ENCODE assay signal across 14 mouse cellular contexts in the genomic region with DNA sequence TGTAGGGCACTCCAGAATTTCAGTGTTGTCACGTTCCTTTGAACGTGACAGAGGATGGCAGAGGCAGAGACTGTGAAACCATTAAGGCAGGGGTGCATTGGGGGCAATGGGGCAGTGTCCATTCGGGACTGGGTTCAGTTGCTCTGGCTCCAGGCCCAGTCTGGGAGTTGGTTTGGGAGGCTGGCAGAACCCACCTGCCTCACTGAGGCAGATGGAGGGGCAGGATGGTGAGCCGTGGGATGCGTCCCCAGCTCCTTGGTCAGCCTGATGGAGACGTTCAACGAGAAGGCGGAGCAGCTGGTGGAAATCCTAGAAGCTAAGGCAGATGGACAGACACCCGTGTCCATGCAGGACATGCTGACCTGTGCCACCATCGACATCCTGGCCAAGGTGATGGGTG.
A peak's percentile ranks its signal among the peaks of the same experiment; 100 is the strongest.
DNase-seq lines count a peak whose midpoint lies in the region.
"Had no signal": no experiment of that assay in that cellular context is flagged by ENCODE, and none has a peak within 500 bp of the region (broad histone marks: within the 10 kb centered on the region; RNA-seq: fewer than 3 reads in every experiment).

No protein-coding gene starts in this region.

- peak; percentile 75 to 77 for DNase-seq in cerebellum, postnatal 10 days
- no peak for DNase-seq in cerebellum, adult 11 months
- peak; percentile 45 to 71 for DNase-seq in cerebellum, postnatal 14 days
- DNase-seq in cerebellum, postnatal 4 days (ENCODE audit: low spot score in 2 of 2): no peak
- DNase-seq: adrenal gland, adult 2 months; adrenal gland, adult 8-10 months; adrenal gland, postnatal 10 days; adrenal gland, postnatal 14 days; adrenal gland, postnatal 25 days; adrenal gland, postnatal 36 days; B cell, adult 2 months; cerebellum, adult 11-12 months; cerebellum, adult 18-20 months; cerebellum, adult 2 months had no signal

Comparison
In these comparisons a context has a peak if more than half of its experiments do, and no peak if none do; other contexts are left out.
1. DNase-seq: peak in cerebellum, postnatal 10 days (2 of 2) and cerebellum, postnatal 14 days (2 of 2); none in cerebellum, adult 11 months (single experiment) and cerebellum, postnatal 4 days (0 of 2).